Mouse (Mus musculus): ENCODE data around the gene Abhd16a. TPM values are rescaled to one million over a fixed set of nuclear protein-coding genes. Genes with fewer than 3 reads are reported as not detected.

The Abhd16a gene
- polyA plus RNA-seq, 1 experiment from 2014 or later = 40.2 TPM

DNA sequence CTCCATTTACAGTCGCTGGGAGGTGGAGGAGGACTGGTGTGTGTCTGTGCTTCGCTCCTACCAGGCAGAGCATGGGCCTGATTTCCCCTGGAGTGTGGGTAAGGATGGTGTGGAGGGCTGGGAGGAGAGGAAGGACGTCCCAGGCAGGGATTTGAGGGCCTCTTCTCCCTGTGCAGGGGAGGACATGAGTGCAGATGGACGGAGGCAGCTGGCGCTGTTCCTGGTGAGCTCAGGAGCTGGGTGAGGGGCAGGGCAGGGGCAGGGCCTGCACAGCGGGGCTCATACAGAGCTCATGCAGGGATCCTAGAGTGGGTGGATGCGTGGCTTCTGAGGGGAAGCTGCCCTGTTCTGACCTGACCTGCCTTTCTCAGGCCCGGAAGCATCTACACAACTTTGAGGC lies 13.2 kb downstream of the Abhd16a start:
- ATAC-seq (ENCODE audit: low FRiP score) = no peak
- no peak for DNase-seq (ENCODE audit: low spot score)
- Histone ChIP-seq H3K36me3 (ENCODE audit: control insufficient read depth, insufficient read depth, low read length) (peaks cover 2% of the 10 kb centered on the region; the same call in 1 of the 2 replicates), H3K4me1 (replicated peaks; ENCODE audit: control insufficient read depth, insufficient read depth, low read length) (no peaks in the 10 kb centered on the region), H3K27me3 (ENCODE audit: control insufficient read depth, insufficient read depth, low read length) (no peaks in the 10 kb centered on the region), H3K9ac (ENCODE audit: low read depth, low read length) (no peak overlapping the region), H3K4me2 (replicated peaks; ENCODE audit: low read depth, low read length) (no peak overlapping the region), H3K4me3 (ENCODE audit: low read depth, low read length) (no peak overlapping the region), H3K9me3 (ENCODE audit: control insufficient read depth, low read length) (no peaks in the 10 kb centered on the region), H3K27ac (ENCODE audit: low read depth, low read length) (no peak overlapping the region)
- 80% methylated on average over 8 of the region's 8 CpGs for WGBS

DNA sequence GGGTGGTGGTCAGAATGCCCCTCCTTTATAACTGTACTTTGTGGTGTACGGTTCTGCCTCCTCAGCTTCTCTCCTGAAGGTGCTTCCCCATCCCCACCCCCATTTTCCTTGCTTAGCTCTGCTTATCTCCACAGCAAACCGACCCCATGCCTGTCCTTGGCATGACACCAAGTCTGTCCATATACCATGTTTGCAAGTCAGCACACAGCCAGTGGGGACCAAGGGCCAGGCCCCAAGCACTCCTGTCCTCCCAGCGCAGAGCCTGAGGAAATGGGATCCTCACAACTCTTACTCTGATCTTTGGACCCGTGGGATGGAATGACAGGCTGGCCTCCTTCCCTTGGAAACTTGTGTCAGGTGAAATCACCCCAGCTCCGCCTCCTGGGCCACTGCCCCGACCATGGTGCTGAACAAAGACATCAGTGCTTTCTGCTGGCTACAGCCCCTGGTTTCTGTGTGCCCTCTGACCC lies 14.2 kb downstream of the Abhd16a start:
- Histone ChIP-seq H3K4me3 (ENCODE audit: low read depth, low read length) (no peak overlapping the region), H3K4me1 (replicated peaks; ENCODE audit: control insufficient read depth, insufficient read depth, low read length) (no peaks in the 10 kb centered on the region), H3K9me3 (ENCODE audit: control insufficient read depth, low read length) (no peaks in the 10 kb centered on the region), H3K27me3 (ENCODE audit: control insufficient read depth, insufficient read depth, low read length) (no peaks in the 10 kb centered on the region), H3K27ac (ENCODE audit: low read depth, low read length) (no peak overlapping the region), H3K9ac (ENCODE audit: low read depth, low read length) (no peak overlapping the region), H3K4me2 (replicated peaks; ENCODE audit: low read depth, low read length) (no peak overlapping the region), H3K36me3 (ENCODE audit: control insufficient read depth, insufficient read depth, low read length) (peaks cover 2% of the 10 kb centered on the region; the same call in 1 of the 2 replicates)
- DNase-seq (ENCODE audit: low spot score) (no peak), ATAC-seq (ENCODE audit: low FRiP score) (no peak)
- WGBS = 69% methylated on average over 6 of the region's 6 CpGs

DNA sequence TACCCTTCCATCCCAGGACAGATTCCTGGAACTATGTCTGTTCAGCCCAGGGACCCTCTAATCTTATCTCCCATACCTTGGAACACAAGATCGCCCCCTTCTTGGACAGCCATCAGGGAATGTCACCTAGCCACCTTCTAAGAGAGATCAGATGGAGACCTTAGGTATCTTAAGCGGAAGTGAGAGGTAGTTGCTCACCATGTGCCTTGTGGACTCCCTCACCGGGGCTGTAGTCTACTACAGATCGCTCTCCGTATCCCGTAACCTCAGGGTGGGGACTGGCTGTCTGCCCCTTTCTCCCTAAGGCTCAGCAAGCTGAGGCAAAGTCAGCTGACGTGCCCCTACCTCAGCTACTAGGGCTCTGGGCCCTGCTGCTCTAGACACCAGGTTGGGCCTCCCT lies 15.0 kb downstream of the Abhd16a start:
- H3K4me2 ChIP-seq (replicated peaks; ENCODE audit: low read depth, low read length) = no peak overlapping the region
- H3K36me3 ChIP-seq (ENCODE audit: control insufficient read depth, insufficient read depth, low read length) = peaks cover 2% of the 10 kb centered on the region; the same call in 1 of the 2 replicates
- ATAC-seq (ENCODE audit: low FRiP score) (no peak), DNase-seq (ENCODE audit: low spot score) (no peak)
- no peaks in the 10 kb centered on the region for H3K9me3 ChIP-seq (ENCODE audit: control insufficient read depth, low read length)
- H3K27me3 ChIP-seq (ENCODE audit: control insufficient read depth, insufficient read depth, low read length) = no peaks in the 10 kb centered on the region
- H3K27ac ChIP-seq (ENCODE audit: low read depth, low read length) = no peak overlapping the region
- H3K4me3 ChIP-seq (ENCODE audit: low read depth, low read length) = no peak overlapping the region
- no peak overlapping the region for H3K9ac ChIP-seq (ENCODE audit: low read depth, low read length)
- WGBS = 91% methylated on average over 7 of the region's 7 CpGs
- no peaks in the 10 kb centered on the region for H3K4me1 ChIP-seq (replicated peaks; ENCODE audit: control insufficient read depth, insufficient read depth, low read length)

DNA sequence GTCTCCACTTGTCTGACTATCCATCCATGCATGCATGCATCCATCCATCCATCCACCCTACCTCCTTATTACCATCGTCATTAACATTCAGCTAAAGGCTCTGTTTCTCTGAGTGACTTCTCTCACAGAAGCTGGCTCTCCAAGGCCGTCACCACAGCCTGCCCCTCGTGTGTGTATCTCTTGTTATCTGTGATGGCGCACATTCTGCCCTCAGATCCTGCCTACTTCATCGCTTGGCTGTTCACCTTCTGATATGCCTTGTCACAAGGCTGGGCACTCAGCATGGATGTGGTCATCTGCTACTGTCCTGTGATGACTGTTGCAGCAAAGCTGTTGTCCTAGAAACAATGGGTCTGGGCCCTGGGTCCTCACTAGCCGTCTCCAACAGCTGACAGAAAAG lies 15.7 kb downstream of the Abhd16a start:
- Histone ChIP-seq H3K36me3 (ENCODE audit: control insufficient read depth, insufficient read depth, low read length) (peaks cover 2% of the 10 kb centered on the region; the same call in 1 of the 2 replicates), H3K27ac (ENCODE audit: low read depth, low read length) (no peak overlapping the region), H3K4me3 (ENCODE audit: low read depth, low read length) (no peak overlapping the region), H3K9ac (ENCODE audit: low read depth, low read length) (no peak overlapping the region), H3K4me1 (replicated peaks; ENCODE audit: control insufficient read depth, insufficient read depth, low read length) (no peaks in the 10 kb centered on the region), H3K27me3 (ENCODE audit: control insufficient read depth, insufficient read depth, low read length) (no peaks in the 10 kb centered on the region), H3K9me3 (ENCODE audit: control insufficient read depth, low read length) (no peaks in the 10 kb centered on the region), H3K4me2 (replicated peaks; ENCODE audit: low read depth, low read length) (no peak overlapping the region)
- WGBS = 78% methylated on average over 6 of the region's 6 CpGs
- no peak for DNase-seq (ENCODE audit: low spot score)
- no peak for ATAC-seq (ENCODE audit: low FRiP score)

DNA sequence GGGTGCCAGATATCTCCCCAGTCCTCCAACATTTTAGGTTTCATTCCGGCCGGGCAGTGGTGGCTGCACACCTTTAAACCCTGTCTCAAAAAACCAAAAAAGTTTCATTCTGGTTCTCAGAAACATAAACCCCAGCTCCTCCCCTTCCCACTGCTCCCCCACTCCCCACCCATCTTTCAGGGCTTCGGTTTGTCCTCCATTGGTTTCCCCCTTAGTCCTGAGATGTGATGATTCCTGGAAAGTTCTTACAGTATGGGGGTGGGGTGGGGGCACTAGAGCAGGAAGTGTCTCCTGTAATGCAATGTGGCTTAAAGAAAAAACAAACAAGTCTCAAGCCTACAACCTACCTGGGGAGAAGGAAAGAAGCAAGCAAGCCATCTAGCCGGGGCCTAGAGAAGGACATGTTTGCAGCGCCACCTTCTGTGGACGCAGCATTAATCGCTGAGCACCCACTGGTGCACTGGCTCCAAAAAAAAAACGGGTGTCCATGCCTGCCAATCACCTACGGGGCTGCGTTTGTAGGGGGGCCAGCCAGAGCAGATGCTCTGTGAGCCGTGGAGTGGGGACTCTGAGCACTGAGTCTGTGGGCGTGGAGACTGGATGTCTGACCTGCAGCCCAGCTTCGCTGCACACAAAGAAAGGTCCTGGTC lies 16.8 kb downstream of the Abhd16a start:
- Histone ChIP-seq H3K27ac (ENCODE audit: low read depth, low read length) (no peak overlapping the region), H3K4me3 (ENCODE audit: low read depth, low read length) (peak overlapping the region; percentile 12; the same call in 1 of the 2 replicates), H3K9ac (ENCODE audit: low read depth, low read length) (peak overlapping the region; percentile 60), H3K27me3 (ENCODE audit: control insufficient read depth, insufficient read depth, low read length) (no peaks in the 10 kb centered on the region), H3K36me3 (ENCODE audit: control insufficient read depth, insufficient read depth, low read length) (peaks cover 2% of the 10 kb centered on the region; the same call in 1 of the 2 replicates), H3K4me1 (replicated peaks; ENCODE audit: control insufficient read depth, insufficient read depth, low read length) (no peaks in the 10 kb centered on the region), H3K4me2 (replicated peaks; ENCODE audit: low read depth, low read length) (0 out of 2 replicates have a peak overlapping the region, but pooled peaks have one; percentile 20), H3K9me3 (ENCODE audit: control insufficient read depth, low read length) (no peaks in the 10 kb centered on the region)
- DNase-seq (ENCODE audit: low spot score) = peak; percentile 56
- ATAC-seq (ENCODE audit: low FRiP score) = peak; percentile 30; the same call in 1 of the 2 replicates
- 23% methylated on average over 13 of the region's 13 CpGs for WGBS

DNA sequence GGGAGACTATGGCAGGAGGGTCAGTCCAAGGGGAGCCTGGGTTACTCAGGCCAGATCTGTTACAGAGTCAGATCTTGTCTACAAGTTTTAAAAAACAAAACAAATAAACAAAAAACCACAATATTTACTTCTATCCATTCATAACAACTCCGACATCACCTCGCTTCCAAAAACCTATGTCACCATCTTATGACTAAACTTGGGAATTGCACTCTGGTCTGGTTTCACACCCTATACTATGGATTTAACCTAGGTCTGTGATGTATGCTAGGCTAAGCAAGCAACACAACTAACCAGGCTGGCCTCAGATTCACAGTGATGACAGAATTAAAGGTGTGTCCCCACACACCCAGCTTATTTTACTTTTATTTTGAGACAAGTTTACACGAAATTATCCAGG lies 17.5 kb downstream of the Abhd16a start:
- no peaks in the 10 kb centered on the region for H3K4me1 ChIP-seq (replicated peaks; ENCODE audit: control insufficient read depth, insufficient read depth, low read length)
- ATAC-seq (ENCODE audit: low FRiP score) (no peak; the same call in 1 of the 2 replicates), DNase-seq (ENCODE audit: low spot score) (no peak)
- H3K9me3 ChIP-seq (ENCODE audit: control insufficient read depth, low read length) = no peaks in the 10 kb centered on the region
- no peak overlapping the region for H3K27ac ChIP-seq (ENCODE audit: low read depth, low read length)
- no peaks in the 10 kb centered on the region for H3K27me3 ChIP-seq (ENCODE audit: control insufficient read depth, insufficient read depth, low read length)
- H3K4me3 ChIP-seq (ENCODE audit: low read depth, low read length) = peak overlapping the region; percentile 12; the same call in 1 of the 2 replicates
- peak overlapping the region; percentile 60; the same call in 1 of the 2 replicates for H3K9ac ChIP-seq (ENCODE audit: low read depth, low read length)
- H3K4me2 ChIP-seq (replicated peaks; ENCODE audit: low read depth, low read length) = no peak overlapping the region
- 58% methylated on average over 3 of the region's 3 CpGs for WGBS
- peaks cover 2% of the 10 kb centered on the region; the same call in 1 of the 2 replicates for H3K36me3 ChIP-seq (ENCODE audit: control insufficient read depth, insufficient read depth, low read length)

DNA sequence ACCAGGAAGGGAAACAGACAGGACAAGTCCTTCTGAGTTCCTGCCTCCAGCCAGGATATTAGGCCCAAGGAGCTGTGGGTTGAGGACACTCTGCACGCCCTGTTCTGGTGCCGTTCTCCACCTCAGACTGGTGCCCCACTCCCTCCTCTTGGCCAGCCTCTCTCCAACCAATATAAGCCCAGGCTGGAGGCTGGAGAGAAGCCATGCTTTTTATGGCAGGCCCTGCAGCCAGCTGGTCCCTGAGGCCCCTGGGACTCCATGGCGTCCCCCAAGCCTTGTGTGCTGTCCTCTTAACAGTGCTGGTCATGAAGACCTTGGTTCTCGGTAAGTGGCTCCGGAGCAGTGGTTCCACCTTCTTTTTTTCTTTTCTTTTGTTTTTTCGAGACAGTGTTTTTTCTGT lies 19.0 kb downstream of the Abhd16a start, which contains the start of gene Ly6g5c:
Gene Ly6g5c, plus strand, starts transcription at position 183 of the 400 bp plus-strand sequence.
- Histone ChIP-seq H3K36me3 (ENCODE audit: control insufficient read depth, insufficient read depth, low read length) (no peaks in the 10 kb centered on the region), H3K9me3 (ENCODE audit: control insufficient read depth, low read length) (no peaks in the 10 kb centered on the region), H3K4me3 (ENCODE audit: low read depth, low read length) (no peak within 1 kb of the TSS), H3K4me1 (replicated peaks; ENCODE audit: control insufficient read depth, insufficient read depth, low read length) (no peaks in the 10 kb centered on the region), H3K4me2 (replicated peaks; ENCODE audit: low read depth, low read length) (no peak within 1 kb of the TSS), H3K27me3 (ENCODE audit: control insufficient read depth, insufficient read depth, low read length) (no peaks in the 10 kb centered on the region), H3K9ac (ENCODE audit: low read depth, low read length) (no peak within 1 kb of the TSS), H3K27ac (ENCODE audit: low read depth, low read length) (no peak within 1 kb of the TSS)
- ATAC-seq (ENCODE audit: low FRiP score) (no peak), DNase-seq (ENCODE audit: low spot score) (no peak)
- 89% methylated on average over 6 of the region's 6 CpGs for WGBS

DNA sequence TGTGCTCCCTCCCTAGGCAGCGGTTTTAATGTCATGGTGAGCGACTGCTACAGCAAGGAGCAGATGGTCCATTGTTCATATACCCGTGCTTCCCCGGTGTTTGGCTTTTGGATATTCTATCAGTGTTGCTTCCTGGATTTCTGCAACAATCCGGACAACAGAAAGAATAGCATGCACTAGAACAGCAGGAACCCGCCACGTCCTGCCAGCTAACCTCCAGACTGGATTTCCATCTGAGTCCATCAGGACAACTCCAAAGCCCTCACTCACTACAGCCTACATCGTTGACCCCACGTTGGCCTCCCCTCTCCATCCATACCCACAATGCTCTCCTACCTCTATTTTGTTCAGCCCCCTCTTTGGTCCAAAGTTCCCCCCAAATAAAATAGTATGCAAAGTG lies 22.7 kb downstream of the Abhd16a start:
- Histone ChIP-seq H3K4me1 (replicated peaks; ENCODE audit: control insufficient read depth, insufficient read depth, low read length) (no peaks in the 10 kb centered on the region), H3K9ac (ENCODE audit: low read depth, low read length) (no peak overlapping the region), H3K27ac (ENCODE audit: low read depth, low read length) (no peak overlapping the region), H3K27me3 (ENCODE audit: control insufficient read depth, insufficient read depth, low read length) (no peaks in the 10 kb centered on the region), H3K4me2 (replicated peaks; ENCODE audit: low read depth, low read length) (no peak overlapping the region), H3K4me3 (ENCODE audit: low read depth, low read length) (no peak overlapping the region), H3K36me3 (ENCODE audit: control insufficient read depth, insufficient read depth, low read length) (peaks cover 6% of the 10 kb centered on the region; the same call in 1 of the 2 replicates), H3K9me3 (ENCODE audit: control insufficient read depth, low read length) (no peaks in the 10 kb centered on the region)
- ATAC-seq (ENCODE audit: low FRiP score) (no peak), DNase-seq (ENCODE audit: low spot score) (no peak)
- WGBS = 74% methylated on average over 9 of the region's 9 CpGs

All from hindbrain, embryonic 11.5 days (tissue).